Mouse (Mus musculus): Measurements from ENCODE around the gene Plcl1.

The Plcl1 gene

GRCm38 (mm10) chr1:55525748-55526147 lies 120.0 kb downstream of the Plcl1 start:
- no peak for DNase-seq (ENCODE audit: low spot score)

- DNase-seq (ENCODE audit: low spot score): no peak
Measured at GRCm38 (mm10) chr1:55528547-55529304, 123.0 kb downstream of the Plcl1 start.

GRCm38 (mm10) chr1:55533823-55534222 lies 128.1 kb downstream of the Plcl1 start:
- DNase-seq (ENCODE audit: low spot score): no peak

- DNase-seq (ENCODE audit: low spot score): no peak
Measured at GRCm38 (mm10) chr1:55554405-55554804, 148.7 kb downstream of the Plcl1 start.

- DNase-seq (ENCODE audit: low spot score): no peak
Measured at GRCm38 (mm10) chr1:55557960-55558359, 152.2 kb downstream of the Plcl1 start.

GRCm38 (mm10) chr1:55558409-55558808 lies 152.7 kb downstream of the Plcl1 start:
- DNase-seq (ENCODE audit: low spot score): no peak

- DNase-seq (ENCODE audit: low spot score): no peak
Measured at GRCm38 (mm10) chr1:55559998-55560397, 154.3 kb downstream of the Plcl1 start.

- no peak for DNase-seq (ENCODE audit: low spot score)
Measured at GRCm38 (mm10) chr1:55565933-55566332, 160.2 kb downstream of the Plcl1 start.

GRCm38 (mm10) chr1:55567801-55568360 lies 162.2 kb downstream of the Plcl1 start:
- DNase-seq (ENCODE audit: low spot score): no peak

GRCm38 (mm10) chr1:55570225-55570624 lies 164.5 kb downstream of the Plcl1 start:
- DNase-seq (ENCODE audit: low spot score): no peak

GRCm38 (mm10) chr1:55571399-55571798 lies 165.7 kb downstream of the Plcl1 start:
- DNase-seq (ENCODE audit: low spot score): no peak

GRCm38 (mm10) chr1:55572202-55572601 lies 166.5 kb downstream of the Plcl1 start:
- DNase-seq (ENCODE audit: low spot score): no peak

GRCm38 (mm10) chr1:55572664-55573063 lies 166.9 kb downstream of the Plcl1 start:
- DNase-seq (ENCODE audit: low spot score): no peak

- DNase-seq (ENCODE audit: low spot score): no peak
Measured at GRCm38 (mm10) chr1:55575916-55576315, 170.2 kb downstream of the Plcl1 start.

GRCm38 (mm10) chr1:55581752-55582151 lies 176.0 kb downstream of the Plcl1 start:
- DNase-seq (ENCODE audit: low spot score): no peak

GRCm38 (mm10) chr1:55585441-55585840 lies 179.7 kb downstream of the Plcl1 start:
- no peak for DNase-seq (ENCODE audit: low spot score)

GRCm38 (mm10) chr1:55588090-55588489 lies 182.4 kb downstream of the Plcl1 start:
- no peak for DNase-seq (ENCODE audit: low spot score)

GRCm38 (mm10) chr1:55590047-55590446 lies 184.3 kb downstream of the Plcl1 start:
- no peak for DNase-seq (ENCODE audit: low spot score)

- DNase-seq (ENCODE audit: low spot score): no peak
Measured at GRCm38 (mm10) chr1:55600496-55600895, 194.8 kb downstream of the Plcl1 start.

- DNase-seq (ENCODE audit: low spot score): no peak
Measured at GRCm38 (mm10) chr1:55604593-55604992, 198.9 kb downstream of the Plcl1 start.

- no peak for DNase-seq (ENCODE audit: low spot score)
Measured at GRCm38 (mm10) chr1:55605450-55605849, 199.7 kb downstream of the Plcl1 start.

- no peak for DNase-seq (ENCODE audit: low spot score)
Measured at GRCm38 (mm10) chr1:55605956-55606355, 200.2 kb downstream of the Plcl1 start.

- DNase-seq (ENCODE audit: low spot score): no peak
Measured at GRCm38 (mm10) chr1:55606405-55606804, 200.7 kb downstream of the Plcl1 start.

Measured in MN1 (cell line).